9 mouse cellular contexts compared by ENCODE assay signal in the genomic region with DNA sequence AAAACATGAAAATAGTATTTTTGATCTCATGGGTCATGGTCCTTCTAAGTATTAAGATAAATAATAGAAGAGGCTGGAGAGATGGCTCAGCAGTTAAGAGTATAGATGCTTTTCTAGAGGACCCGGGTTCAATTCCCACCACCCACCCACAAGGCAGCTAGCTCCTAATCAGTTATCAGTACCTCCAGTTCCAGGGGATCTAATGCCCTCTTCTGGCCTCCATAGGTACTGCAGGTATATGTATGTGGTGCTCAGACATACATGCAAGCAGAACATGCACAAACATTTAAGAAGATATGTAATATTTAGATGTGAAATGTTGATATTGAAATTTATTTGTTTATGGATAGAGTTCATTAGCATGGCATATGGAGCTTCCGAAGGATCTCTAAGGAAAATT. TPM values are rescaled to one million over a fixed set of nuclear protein-coding genes. Genes with fewer than 3 reads are reported as not detected.
DNase-seq lines count a peak whose midpoint lies in the region; ATAC-seq and TF ChIP-seq lines count a peak whose summit lies in the region.
"Had no signal": no experiment of that assay in that cellular context is flagged by ENCODE, and none has a peak within 500 bp of the region (broad histone marks: within the 10 kb centered on the region; RNA-seq: fewer than 3 reads in every experiment).

No protein-coding gene starts in this region.

- H3K9ac ChIP-seq in lung, embryonic 14.5 days, result no peak overlapping the region
- H3K9ac ChIP-seq in stomach, postnatal 0 days (ENCODE audit: low read length), result no peak overlapping the region
- H3K9ac ChIP-seq in midbrain, embryonic 16.5 days (ENCODE audit: low read depth, low read length), result no peak overlapping the region
- H3K9ac ChIP-seq: limb, embryonic 15.5 days had no signal

- H3K27ac ChIP-seq in lung, embryonic 14.5 days (ENCODE audit: low read depth), result no peak overlapping the region
- no peak overlapping the region for H3K27ac ChIP-seq in bone marrow, adult 2 months (ENCODE audit: control insufficient read depth, insufficient read depth, low read depth, low read length, poor library complexity)
- no peak overlapping the region for H3K27ac ChIP-seq in stomach, postnatal 0 days (replicated peaks)
- H3K27ac ChIP-seq in midbrain, embryonic 16.5 days (ENCODE audit: low read length), result no peak overlapping the region
- H3K27ac ChIP-seq: limb, embryonic 15.5 days had no signal

- peak; percentile 66 for TF ChIP-seq CTCF in lung, embryonic 14.5 days (IDR thresholded peaks at IDR 0.05; ENCODE audit: low read depth)
- TF ChIP-seq CTCF in bone marrow, adult 2 months (IDR thresholded peaks at IDR 0.05; ENCODE audit: control insufficient read depth, insufficient read depth, low read length), result peak; percentile 13; the same call in 1 of the 2 replicates
- peak; percentile 75 for TF ChIP-seq CTCF in stomach, postnatal 0 days (IDR thresholded peaks at IDR 0.05; ENCODE audit: low read depth)

- H3K9me3 ChIP-seq in lung, embryonic 14.5 days (ENCODE audit: low read depth, low read length), result no peaks in the 10 kb centered on the region
- H3K9me3 ChIP-seq in stomach, postnatal 0 days (ENCODE audit: control insufficient read depth, low read length), result 0 out of 2 replicates have a peak, but pooled peaks cover 2% of the 10 kb centered on the region
- no peaks in the 10 kb centered on the region for H3K9me3 ChIP-seq in midbrain, embryonic 16.5 days (replicated peaks; ENCODE audit: control insufficient read depth, low read length, poor library complexity, severe bottlenecking)
- H3K9me3 ChIP-seq: limb, embryonic 15.5 days had no signal

- no peak for TF ChIP-seq EP300 in stomach, postnatal 0 days (optimal IDR thresholded peaks at IDR 0.05)

- no peak for ATAC-seq in lung, embryonic 14.5 days (ENCODE audit: insufficient read depth)
- no peak for ATAC-seq in stomach, postnatal 0 days (ENCODE audit: low FRiP score, low TSS enrichment)
- ATAC-seq in megakaryocyte-erythroid progenitor cell, adult 5-6 weeks (replicated peaks; ENCODE audit: low FRiP score, low TSS enrichment, poor library complexity, severe bottlenecking), result no peak
- ATAC-seq in midbrain, embryonic 16.5 days, result no peak

- DNase-seq in embryo, embryonic 10 days (ENCODE audit: low spot score), result peak; percentile 34
- no peak for DNase-seq in embryo, embryonic 11 days
- DNase-seq in lung, embryonic 14.5 days, result peak; percentile 43
- DNase-seq in lung, adult 18-20 months, result no peak
- DNase-seq in stomach, postnatal 0 days (ENCODE audit: low spot score), result peak; percentile 24

- H3K4me3 ChIP-seq in lung, embryonic 14.5 days (ENCODE audit: low read depth, low read length), result no peak overlapping the region
- no peak overlapping the region for H3K4me3 ChIP-seq in bone marrow, adult 2 months (replicated peaks; ENCODE audit: control insufficient read depth, low read depth, low read length)
- no peak overlapping the region for H3K4me3 ChIP-seq in stomach, postnatal 0 days (ENCODE audit: low read depth, low read length)
- H3K4me3 ChIP-seq in midbrain, embryonic 16.5 days (ENCODE audit: low read depth, low read length), result no peak overlapping the region
- H3K4me3 ChIP-seq: limb, embryonic 15.5 days had no signal

- no peak overlapping the region for H3K4me2 ChIP-seq in lung, embryonic 14.5 days
- no peak overlapping the region for H3K4me2 ChIP-seq in stomach, postnatal 0 days (replicated peaks; ENCODE audit: low read depth)
- H3K4me2 ChIP-seq in midbrain, embryonic 16.5 days (ENCODE audit: low read length), result no peak overlapping the region
- H3K4me2 ChIP-seq: limb, embryonic 15.5 days had no signal

- H3K27me3 ChIP-seq in lung, embryonic 14.5 days (ENCODE audit: insufficient read depth, low read length), result no peaks in the 10 kb centered on the region
- H3K27me3 ChIP-seq in stomach, postnatal 0 days (ENCODE audit: control insufficient read depth, insufficient read depth, low read length), result no peaks in the 10 kb centered on the region
- no peaks in the 10 kb centered on the region for H3K27me3 ChIP-seq in midbrain, embryonic 16.5 days (ENCODE audit: control insufficient read depth, insufficient read depth, low read depth, low read length)
- H3K27me3 ChIP-seq: limb, embryonic 15.5 days had no signal

- no peaks in the 10 kb centered on the region for H3K36me3 ChIP-seq in lung, embryonic 14.5 days (ENCODE audit: insufficient read depth)
- no peaks in the 10 kb centered on the region for H3K36me3 ChIP-seq in stomach, postnatal 0 days (ENCODE audit: control insufficient read depth, insufficient read depth, low read length)
- H3K36me3 ChIP-seq in midbrain, embryonic 16.5 days (ENCODE audit: control insufficient read depth, insufficient read depth, low read length), result no peaks in the 10 kb centered on the region
- H3K36me3 ChIP-seq: limb, embryonic 15.5 days had no signal

- no peak for TF ChIP-seq POLR2A in bone marrow, adult 2 months (IDR thresholded peaks at IDR 0.05; ENCODE audit: borderline replicate concordance, control insufficient read depth, low read depth, low read length)

- WGBS in lung, embryonic 14.5 days, result 84% methylated on average over 2 of the region's 2 CpGs
- WGBS in bone marrow, adult 2 months, result 76% methylated on average over 2 of the region's 2 CpGs
- 83% methylated on average over 2 of the region's 2 CpGs for WGBS in stomach, postnatal 0 days
- 89% methylated on average over 2 of the region's 2 CpGs for WGBS in midbrain, embryonic 16.5 days

- no peaks in the 10 kb centered on the region for H3K4me1 ChIP-seq in lung, embryonic 14.5 days (ENCODE audit: insufficient read depth)
- no peaks in the 10 kb centered on the region; the same call in 1 of the 2 replicates for H3K4me1 ChIP-seq in bone marrow, adult 2 months (ENCODE audit: control insufficient read depth, insufficient read depth, low read length)
- H3K4me1 ChIP-seq in stomach, postnatal 0 days (replicated peaks; ENCODE audit: control insufficient read depth, insufficient read depth), result no peaks in the 10 kb centered on the region
- H3K4me1 ChIP-seq in midbrain, embryonic 16.5 days (ENCODE audit: control insufficient read depth, insufficient read depth, low read length), result no peaks in the 10 kb centered on the region; the same call in 1 of the 2 replicates

RNA-seq across cellular contexts. Expression of gene Prok2, which starts 56.8 kb away (rescaled TPM):
- polyA plus RNA-seq in lung, embryonic 14.5 days (2014; fragmentation: Nextera tagmentation; extraction: Ambion mirVana), result 0.12 and 0.18 TPM in 2 replicates
- 2.2 TPM in 1 of 2 replicates, not detected in the other for polyA plus RNA-seq in bone marrow, adult 2 months (2011; ENCODE audit: insufficient read depth, insufficient read length, low replicate concordance, missing spikeins)
- polyA plus RNA-seq in stomach, postnatal 0 days (2015; fragmentation: Nextera tagmentation; extraction: Ambion mirVana), result 0.15 TPM in 1 of 2 replicates, not detected in the other
- not detected in 2 replicates for total RNA-seq in megakaryocyte-erythroid progenitor cell, adult 5-6 weeks (2014; fragmentation: Nextera tagmentation)
- total RNA-seq in megakaryocyte-erythroid progenitor cell, adult 5-6 weeks (2017), result not detected in 2 replicates
- 0.74 and 1.3 TPM in 2 replicates for polyA plus RNA-seq in midbrain, embryonic 16.5 days (2015; fragmentation: Nextera tagmentation; extraction: Ambion mirVana)

Comparison
In these comparisons a context has a peak if more than half of its experiments do, and no peak if none do; other contexts are left out.
1. DNase-seq: peak in embryo, embryonic 10 days (single experiment), lung, embryonic 14.5 days (single experiment) and stomach, postnatal 0 days (single experiment); none in embryo, embryonic 11 days (single experiment) and lung, adult 18-20 months (0 of 2).
2. CTCF ChIP-seq: peak in every context shown above with its lines; median percentile 75 in stomach, postnatal 0 days; 66 in lung, embryonic 14.5 days; 13 in bone marrow, adult 2 months.